Mouse (Mus musculus) myocyte (in vitro differentiated cells): ENCODE measurements around the gene Rac3. TPM values are rescaled to one million over a fixed set of nuclear protein-coding genes. Genes with fewer than 3 reads are reported as not detected.

Experiments used
- H3K27me3 ChIP-seq: one replicate; pipeline ENCODE4 v1.6.1; 2011; ENCODE audit not compliant: control insufficient read depth, insufficient read depth, insufficient read length
- H3K36me3 ChIP-seq: one replicate; pipeline ENCODE4 v1.6.1; 2011; ENCODE audit not compliant: control insufficient read depth, insufficient read depth
- H3K4me2 ChIP-seq: one replicate; pipeline ENCODE4 v1.6.1; 2011; ENCODE audit warnings: low read depth, control low read depth
- H3K4me3 ChIP-seq: one replicate; pipeline ENCODE4 v1.5.1; 2011; ENCODE audit warnings: mild to moderate bottlenecking, control low read depth, moderate library complexity
- H3K79me2 ChIP-seq: one replicate; pipeline ENCODE4 v1.6.1; 2011; ENCODE audit not compliant: control insufficient read depth, insufficient read depth
- H3ac ChIP-seq: one replicate; pipeline ENCODE4 v1.6.1; 2011; ENCODE audit not compliant: control insufficient read depth, insufficient read length
- CEBPB ChIP-seq: IDR thresholded peaks from 2 replicates; pipeline ENCODE4 v1.6.1; 2011; ENCODE audit warnings: mild to moderate bottlenecking, moderate library complexity; ENCODE audit not compliant: poor library complexity, insufficient read depth, severe bottlenecking
- E2F4 ChIP-seq: IDR thresholded peaks from one replicate; pipeline ENCODE4 v1.6.1; 2011; ENCODE audit warnings: mild to moderate bottlenecking, control low read depth, moderate library complexity; ENCODE audit not compliant: insufficient read depth
- MAX ChIP-seq: IDR thresholded peaks from one replicate; pipeline ENCODE4 v1.6.1; 2011; ENCODE audit warnings: low read depth, mild to moderate bottlenecking, control low read depth
- MYOD1 ChIP-seq, 3 experiments: IDR thresholded peaks; one replicate each; pipeline ENCODE4 v1.6.1; 2011; ENCODE audit warnings: control low read depth in 2 of 3, low read depth in 2 of 3, mild to moderate bottlenecking in 2 of 3, moderate library complexity in 1 of 3; ENCODE audit not compliant: insufficient read length in 2 of 3, control insufficient read depth in 1 of 3
- MYOG ChIP-seq, 3 experiments: IDR thresholded peaks; one replicate each; pipeline ENCODE4 v1.6.1; 2011; ENCODE audit warnings: control low read depth in 2 of 3, low read depth in 2 of 3, mild to moderate bottlenecking in 2 of 3; ENCODE audit not compliant: insufficient read length in 2 of 3, control insufficient read depth in 1 of 3, insufficient read depth in 1 of 3
- POLR2A ChIP-seq: IDR thresholded peaks from one replicate; pipeline ENCODE4 v1.6.1; 2011; ENCODE audit warnings: low read depth, mild to moderate bottlenecking, control low read depth, moderate library complexity; ENCODE audit not compliant: insufficient read length
- POLR2AphosphoS2 ChIP-seq: IDR thresholded peaks from one replicate; pipeline ENCODE4 v1.6.1; 2011; ENCODE audit warnings: low read depth, control low read depth; ENCODE audit not compliant: insufficient read length
- REST ChIP-seq: IDR thresholded peaks from one replicate; pipeline ENCODE4 v1.6.1; 2011; ENCODE audit warnings: mild to moderate bottlenecking, control low read depth, moderate library complexity; ENCODE audit not compliant: insufficient read depth, insufficient read length
- SRF ChIP-seq: IDR thresholded peaks from one replicate; pipeline ENCODE4 v1.6.1; 2011; ENCODE audit warnings: low read depth; ENCODE audit not compliant: control insufficient read depth, insufficient read length
- TCF12 ChIP-seq: IDR thresholded peaks from one replicate; pipeline ENCODE4 v1.6.1; 2011; ENCODE audit warnings: mild to moderate bottlenecking, control low read depth; ENCODE audit not compliant: poor library complexity, insufficient read depth, severe bottlenecking
- TCF3 ChIP-seq: IDR thresholded peaks from one replicate; pipeline ENCODE4 v1.6.1; 2011; ENCODE audit warnings: low read depth, control low read depth; ENCODE audit not compliant: insufficient read length
- USF1 ChIP-seq: IDR thresholded peaks from one replicate; pipeline ENCODE4 v1.6.1; 2011; ENCODE audit warnings: low read depth, mild to moderate bottlenecking, control low read depth, moderate library complexity
- polyA plus RNA-seq: library from polyadenylated mRNA; unstranded; fragments of >200 nt; fragmentation: generic; extraction: Trizol; gene quantifications from one replicate; pipeline ENCODE4 v1.2.1, GENCODE M21; 2012; ENCODE audit warnings: missing spikeins

The Rac3 gene
- polyA plus RNA-seq, 1 experiment = 1.9 TPM

DNA sequence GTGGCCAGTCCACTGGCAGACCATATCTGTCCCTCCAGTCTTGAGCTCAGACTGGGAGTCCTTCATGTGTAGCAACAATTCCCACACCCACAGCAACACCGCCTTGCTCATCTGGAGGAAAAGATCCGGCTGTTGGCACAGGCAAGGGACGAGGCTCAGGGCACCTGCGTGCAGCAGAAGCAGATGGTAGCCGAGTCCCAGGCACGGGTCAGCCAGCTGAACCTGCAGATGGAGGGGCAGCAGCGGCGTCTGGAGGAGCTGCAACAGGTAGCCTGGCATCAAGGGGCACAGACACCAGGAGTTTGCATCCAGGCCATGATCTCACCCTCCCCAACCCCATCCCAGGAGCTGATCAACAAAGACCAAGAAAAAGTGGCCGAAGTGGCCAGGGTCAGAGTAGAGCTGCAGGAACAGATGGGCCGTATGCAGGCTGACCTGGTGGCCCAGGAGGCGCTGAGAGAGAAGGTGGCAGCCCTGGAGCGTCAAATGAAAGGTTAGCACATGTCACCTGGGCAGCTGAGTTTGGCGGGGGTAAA lies 1.4 kb upstream of the Rac3 start:
- no peaks in the 10 kb centered on the region for H3K27me3 ChIP-seq
- peaks cover 7% of the 10 kb centered on the region for H3K36me3 ChIP-seq
- no peak overlapping the region for H3K4me2 ChIP-seq
- no peak overlapping the region for H3ac ChIP-seq
- H3K79me2 ChIP-seq = no peaks in the 10 kb centered on the region
- TF ChIP-seq MYOD1 (IDR thresholded peaks at IDR 0.05; ENCODE audit: control insufficient read depth in 1 of 3, insufficient read length in 2 of 3, low read depth in 2 of 3) (no peak), TCF12 (no peak), USF1 (no peak), TCF3 (no peak), REST (no peak), E2F4 (no peak), POLR2AphosphoS2 (no peak), MYOG (IDR thresholded peaks at IDR 0.05; ENCODE audit: control insufficient read depth in 1 of 3, insufficient read depth in 1 of 3, insufficient read length in 2 of 3, low read depth in 2 of 3) (no peak), MAX (no peak)
- H3K4me3 ChIP-seq = no peak overlapping the region

DNA sequence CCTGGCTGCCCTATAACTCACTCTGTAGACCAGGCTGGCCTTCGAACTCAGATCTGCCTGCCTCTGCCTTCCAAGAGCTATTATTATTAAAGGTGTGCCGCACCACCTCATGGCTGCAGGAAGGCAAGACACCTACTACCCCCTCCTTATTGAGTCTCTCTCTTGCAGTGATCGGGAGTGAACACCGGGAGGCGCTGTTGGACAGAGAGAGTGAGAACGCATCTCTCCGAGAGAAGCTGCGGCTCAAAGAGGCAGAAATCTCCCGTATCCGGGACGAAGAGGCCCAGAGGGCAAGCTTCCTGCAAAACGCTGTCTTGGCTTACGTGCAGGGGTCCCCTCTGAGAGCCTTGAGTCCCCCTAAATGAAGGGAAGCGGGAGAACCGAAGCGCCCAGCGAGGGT lies 820 bp upstream of the Rac3 start:
- H3K27me3 ChIP-seq = no peaks in the 10 kb centered on the region
- no peaks in the 10 kb centered on the region for H3K79me2 ChIP-seq
- no peak overlapping the region for H3ac ChIP-seq
- H3K4me3 ChIP-seq = no peak overlapping the region
- TF ChIP-seq TCF12 = no peak
- TF ChIP-seq TCF3 = no peak
- no peak for TF ChIP-seq CEBPB
- no peak for TF ChIP-seq POLR2AphosphoS2
- TF ChIP-seq MYOG (IDR thresholded peaks at IDR 0.05; ENCODE audit: control insufficient read depth in 1 of 3, insufficient read depth in 1 of 3, insufficient read length in 2 of 3, low read depth in 2 of 3) = no peak
- no peak for TF ChIP-seq POLR2A
- TF ChIP-seq SRF = no peak
- no peak for TF ChIP-seq E2F4
- TF ChIP-seq REST = no peak
- TF ChIP-seq MYOD1 (IDR thresholded peaks at IDR 0.05; ENCODE audit: control insufficient read depth in 1 of 3, insufficient read length in 2 of 3, low read depth in 2 of 3) = no peak
- TF ChIP-seq MAX = no peak
- no peak for TF ChIP-seq USF1
- H3K4me2 ChIP-seq = peak overlapping the region; percentile 42
- H3K36me3 ChIP-seq = peaks cover 7% of the 10 kb centered on the region

DNA sequence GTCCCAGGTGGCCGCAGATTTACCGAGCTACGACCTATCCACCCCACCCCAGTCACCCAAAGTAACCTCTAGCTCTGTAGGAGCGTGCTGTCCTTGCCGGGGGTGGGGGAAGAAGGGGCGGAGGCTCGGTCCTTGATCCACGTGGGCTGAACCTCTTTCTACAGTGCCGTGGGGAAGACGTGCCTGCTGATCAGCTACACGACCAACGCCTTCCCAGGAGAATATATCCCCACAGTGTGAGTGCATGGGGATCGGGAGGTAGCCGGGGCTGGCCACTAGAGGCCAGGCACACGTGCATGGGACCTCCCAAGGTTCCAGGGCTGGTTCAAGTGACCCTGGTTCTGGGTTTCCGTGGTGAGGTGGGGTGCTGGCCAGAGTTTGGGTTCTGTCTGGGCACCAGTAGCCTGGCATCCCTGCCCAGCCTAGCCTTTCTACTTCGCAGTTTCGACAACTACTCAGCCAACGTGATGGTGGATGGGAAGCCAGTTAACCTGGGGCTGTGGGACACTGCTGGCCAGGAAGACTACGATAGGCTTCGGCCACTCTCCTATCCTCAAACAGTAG lies 879 bp downstream of the Rac3 start:
- Histone ChIP-seq H3K4me3 (no peak overlapping the region), H3K27me3 (no peaks in the 10 kb centered on the region), H3ac (no peak overlapping the region), H3K36me3 (no peaks in the 10 kb centered on the region), H3K4me2 (peak overlapping the region; percentile 42), H3K79me2 (no peaks in the 10 kb centered on the region)
- TF ChIP-seq POLR2A (no peak), POLR2AphosphoS2 (no peak), MYOG (IDR thresholded peaks at IDR 0.05; ENCODE audit: control insufficient read depth in 1 of 3, insufficient read depth in 1 of 3, insufficient read length in 2 of 3, low read depth in 2 of 3) (no peak), USF1 (no peak), REST (no peak), E2F4 (no peak), CEBPB (no peak), TCF3 (no peak)

GRCm38 (mm10) chr11:120722761-120723382 lies 1.6 kb downstream of the Rac3 start:
- Histone ChIP-seq H3ac (no peak overlapping the region), H3K79me2 (no peaks in the 10 kb centered on the region), H3K27me3 (no peaks in the 10 kb centered on the region), H3K4me3 (no peak overlapping the region), H3K36me3 (no peaks in the 10 kb centered on the region), H3K4me2 (no peak overlapping the region)
- no peak for TF ChIP-seq SRF
- TF ChIP-seq POLR2A = no peak
- TF ChIP-seq USF1 = no peak
- no peak for TF ChIP-seq TCF12

DNA sequence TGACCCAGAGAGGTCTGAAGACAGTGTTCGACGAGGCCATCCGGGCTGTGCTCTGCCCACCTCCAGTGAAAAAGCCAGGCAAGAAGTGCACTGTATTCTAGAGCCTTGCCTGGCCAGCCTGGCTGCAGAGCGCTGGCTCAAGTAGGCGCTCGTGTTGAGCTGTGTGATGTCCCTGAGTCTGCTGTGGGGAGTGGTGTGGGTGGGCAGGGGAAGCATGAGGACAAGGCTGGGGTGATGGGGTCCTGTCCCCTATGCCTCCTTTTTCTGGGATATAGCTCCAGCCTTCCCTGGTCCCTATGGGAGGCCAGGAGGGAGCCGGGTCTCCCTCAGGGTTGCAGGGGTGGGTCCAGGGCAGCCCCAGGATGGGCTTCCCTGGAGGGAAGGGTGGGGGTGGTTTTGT lies 2.2 kb downstream of the Rac3 start:
- no peaks in the 10 kb centered on the region for H3K27me3 ChIP-seq
- TF ChIP-seq TCF3 (no peak), REST (no peak), USF1 (no peak), TCF12 (no peak), MAX (no peak), POLR2A (no peak), CEBPB (no peak), POLR2AphosphoS2 (no peak), E2F4 (no peak), MYOD1 (IDR thresholded peaks at IDR 0.05; ENCODE audit: control insufficient read depth in 1 of 3, insufficient read length in 2 of 3, low read depth in 2 of 3) (no peak), SRF (no peak), MYOG (IDR thresholded peaks at IDR 0.05; ENCODE audit: control insufficient read depth in 1 of 3, insufficient read depth in 1 of 3, insufficient read length in 2 of 3, low read depth in 2 of 3) (no peak)

More for the DNA sequence above, 2.2 kb downstream of the Rac3 start:
- no peak overlapping the region for H3K4me2 ChIP-seq
- no peaks in the 10 kb centered on the region for H3K36me3 ChIP-seq
- no peak overlapping the region for H3K4me3 ChIP-seq
- no peaks in the 10 kb centered on the region for H3K79me2 ChIP-seq
- no peak overlapping the region for H3ac ChIP-seq
